Mouse (Mus musculus): Measurements from ENCODE around the gene Atp6v0d1.

DNA sequence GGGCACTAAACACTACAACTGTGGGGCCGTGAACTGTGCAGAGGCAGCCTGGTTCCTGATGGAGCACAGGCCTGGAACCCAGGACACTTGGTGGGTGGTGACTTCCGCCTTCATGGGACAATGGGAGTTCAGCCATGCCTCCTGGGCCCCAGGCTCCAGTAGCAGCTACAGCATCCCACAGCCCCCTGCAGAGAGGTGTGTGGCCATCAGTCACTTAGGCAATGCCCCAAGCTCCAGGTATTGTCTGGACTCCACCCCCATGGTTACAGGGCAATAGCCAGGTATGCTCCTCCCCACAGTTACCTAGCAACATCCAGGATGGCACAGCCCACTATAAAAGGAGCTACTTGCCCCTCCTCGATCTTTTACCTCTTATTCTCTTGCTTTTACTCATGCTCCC lies 10.6 kb downstream of the Atp6v0d1 start:
- TF ChIP-seq POLR2A (IDR thresholded peaks at IDR 0.05; ENCODE audit: low read depth, low read length) (no peak), CTCF (IDR thresholded peaks at IDR 0.05; ENCODE audit: extremely low read depth, insufficient read length, insufficient replicate concordance, low read depth, low read length) (no peak)

All from small intestine, adult 2 months (tissue).